In genomic region chr8:11798480-11798867, GRCm38 (mm10) we compare ENCODE assay signal across 17 mouse cellular contexts. TPM values are rescaled to one million over a fixed set of nuclear protein-coding genes. Genes with fewer than 3 reads are reported as not detected.
A peak's percentile ranks its signal among the peaks of the same experiment; 100 is the strongest.
DNase-seq lines count a peak whose midpoint lies in the region; ATAC-seq and TF ChIP-seq lines count a peak whose summit lies in the region.
"Had no signal": no experiment of that assay in that cellular context is flagged by ENCODE, and none has a peak within 500 bp of the region (broad histone marks: within the 10 kb centered on the region; RNA-seq: fewer than 3 reads in every experiment).

No protein-coding gene starts in this region.

- no peaks in the 10 kb centered on the region for H3K9me3 ChIP-seq in intestine, embryonic 14.5 days (ENCODE audit: control insufficient read depth, low read length)
- H3K9me3 ChIP-seq in intestine, embryonic 16.5 days (ENCODE audit: control insufficient read depth, low read length): no peaks in the 10 kb centered on the region
- no peaks in the 10 kb centered on the region for H3K9me3 ChIP-seq in hindbrain, embryonic 13.5 days
- H3K9me3 ChIP-seq in midbrain, postnatal 0 days (ENCODE audit: low read length): no peaks in the 10 kb centered on the region
- H3K9me3 ChIP-seq: megakaryocyte, embryonic 14.5 days had no signal

- H3K4me2 ChIP-seq in intestine, embryonic 14.5 days (ENCODE audit: low read length): no peak overlapping the region
- H3K4me2 ChIP-seq in intestine, embryonic 16.5 days (ENCODE audit: low read depth, low read length): no peak overlapping the region
- H3K4me2 ChIP-seq in hindbrain, embryonic 13.5 days: no peak overlapping the region
- no peak overlapping the region for H3K4me2 ChIP-seq in midbrain, postnatal 0 days (ENCODE audit: low read depth, low read length, poor library complexity, severe bottlenecking)

- TF ChIP-seq POLR2A in heart, adult 2 months (IDR thresholded peaks at IDR 0.05; ENCODE audit: insufficient read depth, low read depth, low read length): no peak

- peaks cover 6% of the 10 kb centered on the region for H3K36me3 ChIP-seq in heart, adult 2 months (ENCODE audit: control insufficient read depth, insufficient read depth, low read length)
- H3K36me3 ChIP-seq in intestine, embryonic 14.5 days (ENCODE audit: control insufficient read depth, insufficient read depth, low read length): 0 out of 2 replicates have a peak, but pooled peaks cover 34% of the 10 kb centered on the region
- peaks cover 3% of the 10 kb centered on the region for H3K36me3 ChIP-seq in intestine, embryonic 16.5 days (ENCODE audit: control insufficient read depth, insufficient read depth, low read length)
- H3K36me3 ChIP-seq in hindbrain, embryonic 13.5 days: peaks cover 60% of the 10 kb centered on the region
- peaks cover 13% of the 10 kb centered on the region for H3K36me3 ChIP-seq in midbrain, postnatal 0 days (ENCODE audit: insufficient read depth, low read length)

- no peak overlapping the region for H3K9ac ChIP-seq in heart, adult 2 months (ENCODE audit: low read depth, low read length)
- no peak overlapping the region for H3K9ac ChIP-seq in intestine, embryonic 14.5 days (ENCODE audit: low read length)
- H3K9ac ChIP-seq in intestine, embryonic 16.5 days (ENCODE audit: low read depth, low read length): no peak overlapping the region
- no peak overlapping the region for H3K9ac ChIP-seq in hindbrain, embryonic 13.5 days
- no peak overlapping the region for H3K9ac ChIP-seq in midbrain, postnatal 0 days (replicated peaks; ENCODE audit: low read length, poor library complexity, severe bottlenecking)

- TF ChIP-seq CTCF in heart, adult 2 months (IDR thresholded peaks at IDR 0.05): no peak
- no peak for TF ChIP-seq CTCF in midbrain, postnatal 0 days (IDR thresholded peaks at IDR 0.05)

- H3K27ac ChIP-seq in heart, adult 2 months: no peak overlapping the region
- peak overlapping the region; percentile 47; the same call in 1 of the 2 replicates for H3K27ac ChIP-seq in intestine, embryonic 14.5 days (ENCODE audit: low read depth)
- no peak overlapping the region for H3K27ac ChIP-seq in intestine, embryonic 16.5 days (ENCODE audit: low read length)
- peak overlapping the region; percentile 48; the same call in 1 of the 2 replicates for H3K27ac ChIP-seq in hindbrain, embryonic 13.5 days
- no peak overlapping the region for H3K27ac ChIP-seq in midbrain, postnatal 0 days (ENCODE audit: low read depth, low read length)

- peaks cover 5% of the 10 kb centered on the region for H3K4me1 ChIP-seq in heart, adult 2 months (ENCODE audit: control insufficient read depth, insufficient read depth, low read length)
- no peaks in the 10 kb centered on the region for H3K4me1 ChIP-seq in intestine, embryonic 14.5 days (replicated peaks; ENCODE audit: control insufficient read depth, insufficient read depth, low read length)
- no peaks in the 10 kb centered on the region for H3K4me1 ChIP-seq in intestine, embryonic 16.5 days (ENCODE audit: control insufficient read depth, insufficient read depth, low read length)
- H3K4me1 ChIP-seq in hindbrain, embryonic 13.5 days (replicated peaks): peaks cover 24% of the 10 kb centered on the region
- H3K4me1 ChIP-seq in midbrain, postnatal 0 days (ENCODE audit: insufficient read depth, low read length): no peaks in the 10 kb centered on the region; the same call in 1 of the 2 replicates

- peak; percentile 86 for DNase-seq in heart, adult 11 months
- no peak for DNase-seq in heart, adult 2 months
- DNase-seq in intestine, embryonic 14.5 days (ENCODE audit: low spot score): no peak
- DNase-seq in midbrain, postnatal 0 days (ENCODE audit: low spot score): no peak
- DNase-seq in urinary bladder, postnatal 14 days (ENCODE audit: low spot score): no peak
- no peak for DNase-seq in lung, postnatal 4 days
- DNase-seq: adrenal gland, adult 2 months; kidney, adult 8-10 months; thymus, adult 18-20 months had no signal

- peaks cover 3% of the 10 kb centered on the region; the same call in 1 of the 2 replicates for H3K79me2 ChIP-seq in heart, adult 2 months (replicated peaks; ENCODE audit: control insufficient read depth, insufficient read depth, low read length)

- intact Hi-C loops in heart, adult 2 months (cut with DNase I): no loop called here

- H3K27me3 ChIP-seq in heart, adult 2 months (ENCODE audit: control insufficient read depth, insufficient read depth, low read length): no peaks in the 10 kb centered on the region
- H3K27me3 ChIP-seq in intestine, embryonic 14.5 days (replicated peaks; ENCODE audit: control insufficient read depth, insufficient read depth, low read length): no peaks in the 10 kb centered on the region
- no peaks in the 10 kb centered on the region for H3K27me3 ChIP-seq in intestine, embryonic 16.5 days (replicated peaks; ENCODE audit: control insufficient read depth, insufficient read depth, low read length)
- H3K27me3 ChIP-seq in hindbrain, embryonic 13.5 days: no peaks in the 10 kb centered on the region
- H3K27me3 ChIP-seq in midbrain, postnatal 0 days (ENCODE audit: insufficient read depth, low read length): no peaks in the 10 kb centered on the region
- H3K27me3 ChIP-seq: CH12.LX; megakaryocyte, embryonic 14.5 days had no signal

- no peak for ATAC-seq in intestine, embryonic 14.5 days (replicated peaks; ENCODE audit: low FRiP score, low TSS enrichment, low read depth)
- no peak for ATAC-seq in intestine, embryonic 16.5 days
- 0 out of 2 replicates have a peak, but pooled peaks have one; percentile 16 for ATAC-seq in hindbrain, embryonic 13.5 days (ENCODE audit: low FRiP score)
- ATAC-seq in midbrain, postnatal 0 days (ENCODE audit: low FRiP score): peak; percentile 33

- H3K4me3 ChIP-seq in heart, adult 2 months: no peak overlapping the region
- no peak overlapping the region for H3K4me3 ChIP-seq in intestine, embryonic 14.5 days (ENCODE audit: low read depth, low read length)
- H3K4me3 ChIP-seq in intestine, embryonic 16.5 days (ENCODE audit: low read length): no peak overlapping the region
- no peak overlapping the region for H3K4me3 ChIP-seq in hindbrain, embryonic 13.5 days
- no peak overlapping the region for H3K4me3 ChIP-seq in midbrain, postnatal 0 days (ENCODE audit: low read depth, low read length)
- H3K4me3 ChIP-seq: megakaryocyte, embryonic 14.5 days had no signal

- WGBS in heart, adult 2 months: 73% methylated on average over 4 of the region's 4 CpGs
- WGBS in intestine, embryonic 14.5 days: 81% methylated on average over 4 of the region's 4 CpGs
- WGBS in intestine, embryonic 16.5 days: 82% methylated on average over 4 of the region's 4 CpGs
- 83% methylated on average over 4 of the region's 4 CpGs for WGBS in hindbrain, embryonic 13.5 days
- 85% methylated on average over 4 of the region's 4 CpGs for WGBS in midbrain, postnatal 0 days

- no peak for TF ChIP-seq EP300 in heart, adult 2 months (IDR thresholded peaks at IDR 0.05; ENCODE audit: insufficient read depth, low read depth, low read length)

RNA-seq across cellular contexts. Expression of gene Tex29, which starts 41.8 kb away (rescaled TPM):
- not detected for total RNA-seq in heart, adult 2 months (2021)
- 0.38 TPM in 1 of 2 replicates, not detected in the other for polyA plus RNA-seq in heart, adult 2 months (2012; rRNA removed)
- polyA plus RNA-seq in intestine, embryonic 14.5 days (2014; fragmentation: Nextera tagmentation; extraction: Ambion mirVana): 0.46 TPM in 1 of 2 replicates, not detected in the other
- 0.37 TPM in 1 of 2 replicates, not detected in the other for polyA plus RNA-seq in intestine, embryonic 16.5 days (2015; fragmentation: Nextera tagmentation; extraction: Ambion mirVana)
- polyA plus RNA-seq in hindbrain, embryonic 13.5 days (2015; fragmentation: Nextera tagmentation; extraction: Ambion mirVana): 0.39 and 0.44 TPM in 2 replicates
- not detected in 2 replicates for total RNA-seq in midbrain, postnatal 0 days (2014; rRNA removed)
- polyA plus RNA-seq in midbrain, postnatal 0 days (2015; fragmentation: Nextera tagmentation; extraction: Ambion mirVana): 0.43 TPM in 1 of 2 replicates, not detected in the other
- total RNA-seq: adrenal gland, adult 2 months; CH12.LX; gastrocnemius, postnatal 4 days; left cerebral cortex, postnatal 10 days had no signal
- polyA plus RNA-seq: liver, embryonic 16.5 days; urinary bladder, adult 2 months had no signal

Comparison
In these comparisons a context has a peak if more than half of its experiments do, and no peak if none do; other contexts are left out.
1. H3K27ac ChIP-seq: peak in intestine, embryonic 14.5 days (single experiment) and hindbrain, embryonic 13.5 days (single experiment); none in heart, adult 2 months (single experiment), intestine, embryonic 16.5 days (single experiment) and midbrain, postnatal 0 days (single experiment).
2. ATAC-seq: peak in hindbrain, embryonic 13.5 days (single experiment) and midbrain, postnatal 0 days (single experiment); none in intestine, embryonic 14.5 days (single experiment) and intestine, embryonic 16.5 days (single experiment).